Mouse (Mus musculus) forebrain, embryonic 12.5 days (tissue): Measurements from ENCODE around the gene Arid5b. TPM values are rescaled to one million over a fixed set of nuclear protein-coding genes. Genes with fewer than 3 reads are reported as not detected.

Experiments used
- ATAC-seq: fragments of 200-750 bp; cut with Nextera tagmentation; 2 replicates; pipeline ENCODE4 v1.8.0; 2017; ENCODE audit warnings: moderate TSS enrichment; ENCODE audit not compliant: low FRiP score
- H3K27ac ChIP-seq: fragments of 300-500 bp; sonication (generic); 2 replicates; pipeline ENCODE4 v1.5.1; 2016; ENCODE audit warnings: mild to moderate bottlenecking
- H3K27me3 ChIP-seq: fragments of 300-500 bp; sonication (generic); 2 replicates; pipeline ENCODE4 v1.6.1; 2016; ENCODE audit warnings: mild to moderate bottlenecking
- H3K36me3 ChIP-seq: fragments of 300-500 bp; sonication (generic); replicated peaks from 2 replicates; pipeline ENCODE4 v1.6.1; 2016; ENCODE audit warnings: mild to moderate bottlenecking
- H3K4me1 ChIP-seq: fragments of 300-500 bp; sonication (generic); 2 replicates; pipeline ENCODE4 v1.6.1; 2016
- H3K4me2 ChIP-seq: fragments of 300-500 bp; sonication (generic); 2 replicates; pipeline ENCODE4 v1.6.1; 2016; ENCODE audit warnings: mild to moderate bottlenecking, moderate library complexity
- H3K4me3 ChIP-seq: fragments of 300-500 bp; sonication (generic); replicated peaks from 2 replicates; pipeline ENCODE4 v1.5.1; 2016; ENCODE audit warnings: mild to moderate bottlenecking
- H3K9ac ChIP-seq: fragments of 300-500 bp; sonication (generic); 2 replicates; pipeline ENCODE4 v1.6.1; 2016; ENCODE audit warnings: mild to moderate bottlenecking
- H3K9me3 ChIP-seq: fragments of 300-500 bp; sonication (generic); 2 replicates; pipeline ENCODE4 v1.6.1; 2016
- WGBS: fragments of 180-500 bp; shearing (Covaris S2); methylation state at CpG from one replicate; pipeline ENCODE4 v1.1.7; 2016; 5-methylcytosine and 5-hydroxymethylcytosine counted together
- polyA plus RNA-seq: library from polyadenylated mRNA; unstranded; fragments of >200 nt; fragmentation: Nextera tagmentation; extraction: Ambion mirVana; gene quantifications from 2 replicates; pipeline ENCODE4 v1.2.1, GENCODE M21; 2016

Gene Arid5b
- polyA plus RNA-seq, 1 experiment from 2014 or later, result 17.1 TPM

GRCm38 (mm10) chr10:68199440-68199839 is 79.1 kb downstream of the Arid5b start:
- H3K9ac ChIP-seq, result no peak overlapping the region
- H3K27ac ChIP-seq, result no peak overlapping the region
- no peak for ATAC-seq
- H3K4me2 ChIP-seq, result no peak overlapping the region
- no peaks in the 10 kb centered on the region for H3K9me3 ChIP-seq
- H3K4me1 ChIP-seq, result no peaks in the 10 kb centered on the region
- H3K27me3 ChIP-seq, result no peaks in the 10 kb centered on the region
- no peak overlapping the region for H3K4me3 ChIP-seq
- 0 out of 2 replicates have a peak, but pooled peaks cover 3% of the 10 kb centered on the region for H3K36me3 ChIP-seq
- 91% methylated on average over 5 of the region's 5 CpGs for WGBS

- WGBS, result 79% methylated on average over 9 of the region's 9 CpGs
- H3K4me2 ChIP-seq, result no peak overlapping the region
- no peak for ATAC-seq
- no peaks in the 10 kb centered on the region for H3K27me3 ChIP-seq
- H3K36me3 ChIP-seq, result no peaks in the 10 kb centered on the region
- H3K4me1 ChIP-seq, result peaks cover 19% of the 10 kb centered on the region
- H3K4me3 ChIP-seq, result no peak overlapping the region
- H3K27ac ChIP-seq, result no peak overlapping the region
- H3K9me3 ChIP-seq, result no peaks in the 10 kb centered on the region
- H3K9ac ChIP-seq, result no peak overlapping the region
Measured at GRCm38 (mm10) chr10:68196324-68196723, 82.2 kb downstream of the Arid5b start.

GRCm38 (mm10) chr10:68193561-68193960 is 85.0 kb downstream of the Arid5b start:
- H3K9ac ChIP-seq, result no peak overlapping the region
- no peak overlapping the region for H3K27ac ChIP-seq
- no peak for ATAC-seq
- peaks cover 31% of the 10 kb centered on the region for H3K4me1 ChIP-seq
- no peak overlapping the region for H3K4me3 ChIP-seq
- H3K36me3 ChIP-seq, result no peaks in the 10 kb centered on the region
- no peak overlapping the region for H3K4me2 ChIP-seq
- no peaks in the 10 kb centered on the region for H3K27me3 ChIP-seq
- no peaks in the 10 kb centered on the region for H3K9me3 ChIP-seq
- 52% methylated on average over 3 of the region's 3 CpGs for WGBS

GRCm38 (mm10) chr10:68192824-68193255 is 85.7 kb downstream of the Arid5b start:
- Histone ChIP-seq H3K9me3 (no peaks in the 10 kb centered on the region), H3K4me3 (no peak overlapping the region), H3K4me1 (peaks cover 31% of the 10 kb centered on the region), H3K4me2 (no peak overlapping the region), H3K9ac (no peak overlapping the region), H3K27me3 (no peaks in the 10 kb centered on the region), H3K27ac (peak overlapping the region; percentile 25; the same call in 1 of the 2 replicates), H3K36me3 (no peaks in the 10 kb centered on the region)
- ATAC-seq, result no peak
- 46% methylated on average over 3 of the region's 3 CpGs for WGBS

GRCm38 (mm10) chr10:68191691-68192380 is 86.7 kb downstream of the Arid5b start:
- peak overlapping the region; percentile 27 for H3K4me2 ChIP-seq
- ATAC-seq, result peak; percentile 59; the same call in 1 of the 2 replicates
- H3K9me3 ChIP-seq, result no peaks in the 10 kb centered on the region
- no peak overlapping the region for H3K4me3 ChIP-seq
- WGBS, result 28% methylated on average over 13 of the region's 13 CpGs
- no peak overlapping the region for H3K9ac ChIP-seq
- H3K4me1 ChIP-seq, result peaks cover 31% of the 10 kb centered on the region
- peak overlapping the region; percentile 59; the same call in 1 of the 2 replicates for H3K27ac ChIP-seq
- H3K27me3 ChIP-seq, result no peaks in the 10 kb centered on the region
- H3K36me3 ChIP-seq, result no peaks in the 10 kb centered on the region

- Histone ChIP-seq H3K4me1 (peaks cover 31% of the 10 kb centered on the region), H3K4me3 (no peak overlapping the region), H3K4me2 (peak overlapping the region; percentile 27), H3K27ac (no peak overlapping the region), H3K27me3 (no peaks in the 10 kb centered on the region), H3K36me3 (no peaks in the 10 kb centered on the region), H3K9ac (no peak overlapping the region), H3K9me3 (no peaks in the 10 kb centered on the region)
- peak; percentile 73 for ATAC-seq
- WGBS, result 49% methylated on average over 6 of the region's 8 CpGs
Measured at GRCm38 (mm10) chr10:68191146-68191545, 87.4 kb downstream of the Arid5b start.

- Histone ChIP-seq H3K9ac (no peak overlapping the region), H3K27ac (no peak overlapping the region), H3K9me3 (no peaks in the 10 kb centered on the region), H3K4me2 (no peak overlapping the region), H3K4me3 (no peak overlapping the region), H3K4me1 (peaks cover 31% of the 10 kb centered on the region), H3K27me3 (no peaks in the 10 kb centered on the region), H3K36me3 (no peaks in the 10 kb centered on the region)
- ATAC-seq, result no peak
- WGBS, result 59% methylated on average over 3 of the region's 3 CpGs
Measured at GRCm38 (mm10) chr10:68189847-68190246, 88.7 kb downstream of the Arid5b start.

- Histone ChIP-seq H3K9me3 (no peaks in the 10 kb centered on the region), H3K27ac (no peak overlapping the region), H3K4me2 (no peak overlapping the region), H3K27me3 (no peaks in the 10 kb centered on the region), H3K9ac (no peak overlapping the region), H3K4me1 (no peaks in the 10 kb centered on the region), H3K4me3 (no peak overlapping the region), H3K36me3 (no peaks in the 10 kb centered on the region)
- WGBS, result 92% methylated on average over 7 of the region's 7 CpGs
- ATAC-seq, result no peak
Measured at GRCm38 (mm10) chr10:68183096-68183495, 95.4 kb downstream of the Arid5b start.

GRCm38 (mm10) chr10:68182266-68182665 is 96.3 kb downstream of the Arid5b start:
- Histone ChIP-seq H3K27me3 (no peaks in the 10 kb centered on the region), H3K4me1 (no peaks in the 10 kb centered on the region), H3K9me3 (no peaks in the 10 kb centered on the region), H3K27ac (no peak overlapping the region), H3K36me3 (no peaks in the 10 kb centered on the region), H3K4me2 (no peak overlapping the region), H3K9ac (no peak overlapping the region), H3K4me3 (no peak overlapping the region)
- 80% methylated on average over 6 of the region's 6 CpGs for WGBS
- ATAC-seq, result no peak

GRCm38 (mm10) chr10:68181156-68181555 is 97.4 kb downstream of the Arid5b start:
- no peak overlapping the region for H3K9ac ChIP-seq
- 98% methylated on average over 10 of the region's 10 CpGs for WGBS
- no peak overlapping the region for H3K27ac ChIP-seq
- no peaks in the 10 kb centered on the region for H3K36me3 ChIP-seq
- ATAC-seq, result no peak
- H3K4me1 ChIP-seq, result no peaks in the 10 kb centered on the region
- no peaks in the 10 kb centered on the region for H3K27me3 ChIP-seq
- H3K4me2 ChIP-seq, result no peak overlapping the region
- no peak overlapping the region for H3K4me3 ChIP-seq
- no peaks in the 10 kb centered on the region for H3K9me3 ChIP-seq

GRCm38 (mm10) chr10:68180721-68181120 is 97.8 kb downstream of the Arid5b start:
- no peaks in the 10 kb centered on the region for H3K36me3 ChIP-seq
- 85% methylated on average over 7 of the region's 7 CpGs for WGBS
- no peak overlapping the region for H3K9ac ChIP-seq

GRCm38 (mm10) chr10:68180151-68180550 is 98.4 kb downstream of the Arid5b start:
- H3K4me2 ChIP-seq, result no peak overlapping the region
- no peaks in the 10 kb centered on the region for H3K36me3 ChIP-seq
- no peaks in the 10 kb centered on the region for H3K27me3 ChIP-seq
- H3K4me3 ChIP-seq, result no peak overlapping the region
- H3K9ac ChIP-seq, result no peak overlapping the region
- 81% methylated on average over 4 of the region's 4 CpGs for WGBS
- no peaks in the 10 kb centered on the region for H3K4me1 ChIP-seq
- ATAC-seq, result no peak
- no peaks in the 10 kb centered on the region for H3K9me3 ChIP-seq
- no peak overlapping the region for H3K27ac ChIP-seq

More at GRCm38 (mm10) chr10:68180721-68181120, 97.8 kb downstream of the Arid5b start:
- Histone ChIP-seq H3K4me2 (no peak overlapping the region), H3K4me1 (no peaks in the 10 kb centered on the region), H3K4me3 (no peak overlapping the region), H3K27me3 (no peaks in the 10 kb centered on the region), H3K9me3 (no peaks in the 10 kb centered on the region), H3K27ac (no peak overlapping the region)
- ATAC-seq, result no peak

GRCm38 (mm10) chr10:68179741-68180140 is 98.8 kb downstream of the Arid5b start:
- Histone ChIP-seq H3K4me3 (no peak overlapping the region), H3K4me1 (no peaks in the 10 kb centered on the region), H3K36me3 (no peaks in the 10 kb centered on the region), H3K27me3 (no peaks in the 10 kb centered on the region), H3K4me2 (no peak overlapping the region), H3K9ac (no peak overlapping the region), H3K27ac (no peak overlapping the region), H3K9me3 (no peaks in the 10 kb centered on the region)
- no peak for ATAC-seq
- 74% methylated on average over 5 of the region's 5 CpGs for WGBS
